Mouse (Mus musculus): ENCODE measurements around the gene Pithd1. TPM values are rescaled to one million over a fixed set of nuclear protein-coding genes. Genes with fewer than 3 reads are reported as not detected.
A peak's percentile ranks its signal among the peaks of the same experiment; 100 is the strongest.

Pithd1 gene
- total RNA-seq, 1 experiment = 41.6 TPM

GRCm38 (mm10) chr4:135948142-135948541 is 38.9 kb downstream of the Pithd1 start:
- in situ Hi-C loops (cut with MboI; ENCODE audit: low sequenced_read_pairs in 2 of 2, unreplicated experiment in 2 of 2) = no loop called here
- Histone ChIP-seq H3K27ac (ENCODE audit: insufficient read depth, low read depth, low read length, poor library complexity, severe bottlenecking) (no peak overlapping the region), H3K9ac (ENCODE audit: insufficient read depth, low read depth, low read length, poor library complexity, severe bottlenecking) (no peak overlapping the region), H3K4me1 (ENCODE audit: control insufficient read depth in 2 of 2, insufficient read depth in 2 of 2, low read length in 2 of 2, poor library complexity in 1 of 2) (peaks cover 0 to 3% of the 10 kb centered on the region in 2 experiments; a peak in 1 of 4 replicates), H3K9me3 (ENCODE audit: control insufficient read depth, insufficient read depth, low read depth, low read length) (no peaks in the 10 kb centered on the region), H3K36me3 (ENCODE audit: control insufficient read depth, insufficient read depth, low read length, poor library complexity, severe bottlenecking) (no peaks in the 10 kb centered on the region), H3K4me3 (ENCODE audit: insufficient read depth in 1 of 2, low read depth in 1 of 2, low read length in 2 of 2, poor library complexity in 1 of 2, severe bottlenecking in 1 of 2) (no peak overlapping the region)
- DNase-seq (ENCODE audit: low read depth, low spot score) = no peak
- no peak for TF ChIP-seq MAFK (IDR thresholded peaks at IDR 0.05; ENCODE audit: insufficient read depth, low read depth, low read length)
- TF ChIP-seq CHD2 (IDR thresholded peaks at IDR 0.05; ENCODE audit: low read depth, low read length) = no peak
- no peak for TF ChIP-seq HCFC1 (IDR thresholded peaks at IDR 0.05; ENCODE audit: borderline replicate concordance, insufficient read depth, low read length)
- no peak for TF ChIP-seq ZNF384 (IDR thresholded peaks at IDR 0.05; ENCODE audit: low read depth, low read length)
- no peak for TF ChIP-seq ZC3H11A (IDR thresholded peaks at IDR 0.05; ENCODE audit: borderline replicate concordance, low read depth, low read length)

GRCm38 (mm10) chr4:135946659-135947301 is 40.3 kb downstream of the Pithd1 start:
- no peaks in the 10 kb centered on the region for H3K36me3 ChIP-seq (ENCODE audit: control insufficient read depth, insufficient read depth, low read length, poor library complexity, severe bottlenecking)
- peaks cover 0 to 3% of the 10 kb centered on the region in 2 experiments; a peak in 1 of 4 replicates for H3K4me1 ChIP-seq (ENCODE audit: control insufficient read depth in 2 of 2, insufficient read depth in 2 of 2, low read length in 2 of 2, poor library complexity in 1 of 2)
- H3K9ac ChIP-seq (ENCODE audit: insufficient read depth, low read depth, low read length, poor library complexity, severe bottlenecking) = peak overlapping the region; percentile 76
- in situ Hi-C loops (cut with MboI; ENCODE audit: low sequenced_read_pairs in 2 of 2, unreplicated experiment in 2 of 2) = no loop called here
- H3K9me3 ChIP-seq (ENCODE audit: control insufficient read depth, insufficient read depth, low read depth, low read length) = no peaks in the 10 kb centered on the region
- H3K27ac ChIP-seq (ENCODE audit: insufficient read depth, low read depth, low read length, poor library complexity, severe bottlenecking) = no peak overlapping the region
- TF ChIP-seq CHD2 (IDR thresholded peaks at IDR 0.05; ENCODE audit: low read depth, low read length) (no peak), ZC3H11A (IDR thresholded peaks at IDR 0.05; ENCODE audit: borderline replicate concordance, low read depth, low read length) (no peak), MAFK (IDR thresholded peaks at IDR 0.05; ENCODE audit: insufficient read depth, low read depth, low read length) (no peak), ZNF384 (IDR thresholded peaks at IDR 0.05; ENCODE audit: low read depth, low read length) (no peak), HCFC1 (IDR thresholded peaks at IDR 0.05; ENCODE audit: borderline replicate concordance, insufficient read depth, low read length) (no peak; the same call in 1 of the 2 replicates)
- no peak for DNase-seq (ENCODE audit: low read depth, low spot score)
- peak overlapping the region; percentile 83 to 91 for H3K4me3 ChIP-seq (ENCODE audit: insufficient read depth in 1 of 2, low read depth in 1 of 2, low read length in 2 of 2, poor library complexity in 1 of 2, severe bottlenecking in 1 of 2)

GRCm38 (mm10) chr4:135946278-135946658 is 40.8 kb downstream of the Pithd1 start, which contains the start of gene Hmgcl:
Gene Hmgcl (plus strand): TSS chr4:135946448.
- Histone ChIP-seq H3K9ac (ENCODE audit: insufficient read depth, low read depth, low read length, poor library complexity, severe bottlenecking) (peak within 1 kb of the TSS; percentile 76), H3K4me3 (ENCODE audit: insufficient read depth in 1 of 2, low read depth in 1 of 2, low read length in 2 of 2, poor library complexity in 1 of 2, severe bottlenecking in 1 of 2) (peak within 1 kb of the TSS; percentile 83 to 91), H3K9me3 (ENCODE audit: control insufficient read depth, insufficient read depth, low read depth, low read length) (no peaks in the 10 kb centered on the region), H3K27ac (ENCODE audit: insufficient read depth, low read depth, low read length, poor library complexity, severe bottlenecking) (no peak within 1 kb of the TSS), H3K36me3 (ENCODE audit: control insufficient read depth, insufficient read depth, low read length, poor library complexity, severe bottlenecking) (no peaks in the 10 kb centered on the region), H3K4me1 (ENCODE audit: control insufficient read depth in 2 of 2, insufficient read depth in 2 of 2, low read length in 2 of 2, poor library complexity in 1 of 2) (peaks cover 0 to 2% of the 10 kb centered on the region in 2 experiments; a peak in 1 of 4 replicates)
- in situ Hi-C loops (cut with MboI; ENCODE audit: low sequenced_read_pairs in 2 of 2, unreplicated experiment in 2 of 2) = no loop called here
- DNase-seq (ENCODE audit: low read depth, low spot score) = peak; percentile 94
- TF ChIP-seq MAFK (IDR thresholded peaks at IDR 0.05; ENCODE audit: insufficient read depth, low read depth, low read length) = no peak
- TF ChIP-seq ZNF384 (IDR thresholded peaks at IDR 0.05; ENCODE audit: low read depth, low read length) = no peak
- no peak for TF ChIP-seq CHD2 (IDR thresholded peaks at IDR 0.05; ENCODE audit: low read depth, low read length)
- peak; percentile 17; the same call in 1 of the 2 replicates for TF ChIP-seq HCFC1 (IDR thresholded peaks at IDR 0.05; ENCODE audit: borderline replicate concordance, insufficient read depth, low read length)

GRCm38 (mm10) chr4:135945706-135946105 is 41.4 kb downstream of the Pithd1 start:
- peak overlapping the region; percentile 24 to 91; a peak in 2 of 4 replicates for H3K4me3 ChIP-seq (ENCODE audit: insufficient read depth in 1 of 2, low read depth in 1 of 2, low read length in 2 of 2, poor library complexity in 1 of 2, severe bottlenecking in 1 of 2)
- H3K9me3 ChIP-seq (ENCODE audit: control insufficient read depth, insufficient read depth, low read depth, low read length) = no peaks in the 10 kb centered on the region
- in situ Hi-C loops (cut with MboI; ENCODE audit: low sequenced_read_pairs in 2 of 2, unreplicated experiment in 2 of 2) = no loop called here
- no peaks in the 10 kb centered on the region for H3K36me3 ChIP-seq (ENCODE audit: control insufficient read depth, insufficient read depth, low read length, poor library complexity, severe bottlenecking)
- DNase-seq (ENCODE audit: low read depth, low spot score) = no peak
- TF ChIP-seq ZNF384 (IDR thresholded peaks at IDR 0.05; ENCODE audit: low read depth, low read length) = no peak
- H3K9ac ChIP-seq (ENCODE audit: insufficient read depth, low read depth, low read length, poor library complexity, severe bottlenecking) = peak overlapping the region; percentile 32; the same call in 1 of the 2 replicates
- H3K27ac ChIP-seq (ENCODE audit: insufficient read depth, low read depth, low read length, poor library complexity, severe bottlenecking) = no peak overlapping the region
- peaks cover 0 to 2% of the 10 kb centered on the region in 2 experiments; a peak in 1 of 4 replicates for H3K4me1 ChIP-seq (ENCODE audit: control insufficient read depth in 2 of 2, insufficient read depth in 2 of 2, low read length in 2 of 2, poor library complexity in 1 of 2)

All from ES-E14 (cell line).